Mouse (Mus musculus): ENCODE results near the gene Lcn3. TPM values are rescaled to one million over a fixed set of nuclear protein-coding genes. Genes with fewer than 3 reads are reported as not detected.
"Not testable (repeated sequence)": the region's sequence is repeated elsewhere in the genome, so short reads cannot be mapped to it uniquely, and the experiment has no call there.

Gene Lcn3
- not detected in 2 replicates for polyA plus RNA-seq (2012; rRNA removed)

DNA sequence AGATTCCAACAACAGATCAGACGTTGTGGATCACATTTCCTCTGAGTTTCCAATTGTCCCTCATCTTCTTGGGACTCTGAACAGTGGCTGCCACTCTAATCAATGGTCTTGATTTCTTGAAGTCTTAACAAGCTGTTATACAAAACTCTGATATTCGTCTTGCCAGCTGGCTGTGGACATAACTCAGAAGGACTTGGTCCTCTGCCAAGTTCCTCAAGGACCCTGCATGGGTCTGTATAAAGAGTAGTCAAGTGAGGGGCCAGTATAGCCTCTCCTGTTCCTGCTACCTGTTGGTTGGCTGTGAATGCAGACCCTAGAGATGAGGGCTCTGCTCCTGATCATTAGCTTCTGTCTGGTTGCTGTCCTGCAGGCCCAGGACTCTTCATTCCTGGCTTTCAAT, at the start of gene Lcn3:
Gene Lcn3, plus strand, starts transcription at position 301 of the 400 bp plus-strand sequence.
- H3K4me1 ChIP-seq (ENCODE audit: control insufficient read depth, insufficient read depth, low read length): no peaks in the 10 kb centered on the region
- H3K27ac ChIP-seq (ENCODE audit: insufficient read depth, low read length): no peak within 1 kb of the TSS
- H3K4me3 ChIP-seq (ENCODE audit: insufficient read depth, low read length): no peak within 1 kb of the TSS
- TF ChIP-seq CTCF (IDR thresholded peaks at IDR 0.05; ENCODE audit: extremely low read depth, insufficient read depth, low read length) (no peak), POLR2A (IDR thresholded peaks at IDR 0.05; ENCODE audit: extremely low read depth, insufficient read depth, low read length) (no peak)

DNA sequence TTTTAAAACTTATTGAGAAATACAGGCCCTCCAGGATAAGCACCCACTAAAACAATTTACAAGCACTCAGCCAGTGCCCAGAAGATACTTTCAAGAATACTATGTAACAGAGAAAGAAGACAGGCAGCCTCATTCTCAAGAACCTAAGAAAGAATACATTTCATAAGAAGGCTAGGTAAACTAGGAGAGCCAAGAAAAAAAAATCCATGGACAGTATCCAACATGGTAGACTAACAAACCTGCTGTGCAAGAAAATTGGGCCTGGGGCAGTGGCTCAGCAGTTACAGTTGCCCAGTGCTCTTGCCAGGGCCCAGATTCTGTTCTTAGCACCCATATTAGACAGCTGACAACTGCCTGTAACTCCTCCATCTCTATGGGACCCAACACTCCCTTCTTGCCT, 48.1 kb upstream of the Lcn3 start:
- no peak overlapping the region for H3K27ac ChIP-seq (ENCODE audit: insufficient read depth, low read length)
- H3K4me1 ChIP-seq (ENCODE audit: control insufficient read depth, insufficient read depth, low read length): no peaks in the 10 kb centered on the region
- no peak overlapping the region for H3K4me3 ChIP-seq (ENCODE audit: insufficient read depth, low read length)
- no peak for TF ChIP-seq CTCF (IDR thresholded peaks at IDR 0.05; ENCODE audit: extremely low read depth, insufficient read depth, low read length)
- TF ChIP-seq POLR2A (IDR thresholded peaks at IDR 0.05; ENCODE audit: extremely low read depth, insufficient read depth, low read length): no peak

DNA sequence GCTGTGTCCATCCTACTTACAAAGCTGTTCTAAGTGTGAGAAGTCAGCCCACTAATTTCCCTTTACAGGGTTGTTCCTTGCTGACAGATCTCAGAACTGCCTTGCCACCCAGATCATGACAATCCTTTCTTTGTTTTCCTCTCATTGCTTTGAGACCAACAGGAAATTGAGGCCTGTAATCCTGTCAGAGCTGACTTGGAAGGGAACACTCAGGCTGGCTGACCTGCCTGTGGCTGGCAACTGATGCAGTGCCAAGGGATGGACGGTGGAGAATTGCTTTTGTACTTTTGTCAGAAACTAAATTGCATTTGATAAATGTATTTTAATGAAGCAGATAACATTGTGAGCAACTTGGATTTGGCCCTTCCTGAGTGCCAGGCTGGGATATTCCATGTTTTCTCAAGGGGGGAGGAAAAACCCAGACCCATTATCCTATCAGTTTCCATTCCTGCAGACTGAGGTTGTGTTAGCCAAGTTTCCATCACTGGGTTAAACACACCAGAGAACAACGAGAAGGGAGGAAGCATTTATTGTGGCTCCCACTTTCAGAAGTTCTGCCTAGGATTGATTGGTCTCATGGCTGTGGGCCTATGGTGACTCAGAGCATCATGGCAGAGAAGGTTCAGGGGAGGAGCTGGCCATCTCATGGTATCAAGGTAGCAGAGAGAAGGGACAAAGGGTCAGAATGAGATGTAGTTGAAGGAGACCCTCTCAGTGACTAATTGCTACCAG, 32.0 kb upstream of the Lcn3 start:
- H3K4me1 ChIP-seq (ENCODE audit: control insufficient read depth, insufficient read depth, low read length): no peaks in the 10 kb centered on the region
- no peak overlapping the region for H3K4me3 ChIP-seq (ENCODE audit: insufficient read depth, low read length)
- no peak for TF ChIP-seq POLR2A (IDR thresholded peaks at IDR 0.05; ENCODE audit: extremely low read depth, insufficient read depth, low read length)
- TF ChIP-seq CTCF (IDR thresholded peaks at IDR 0.05; ENCODE audit: extremely low read depth, insufficient read depth, low read length): no peak
- no peak overlapping the region for H3K27ac ChIP-seq (ENCODE audit: insufficient read depth, low read length)

DNA sequence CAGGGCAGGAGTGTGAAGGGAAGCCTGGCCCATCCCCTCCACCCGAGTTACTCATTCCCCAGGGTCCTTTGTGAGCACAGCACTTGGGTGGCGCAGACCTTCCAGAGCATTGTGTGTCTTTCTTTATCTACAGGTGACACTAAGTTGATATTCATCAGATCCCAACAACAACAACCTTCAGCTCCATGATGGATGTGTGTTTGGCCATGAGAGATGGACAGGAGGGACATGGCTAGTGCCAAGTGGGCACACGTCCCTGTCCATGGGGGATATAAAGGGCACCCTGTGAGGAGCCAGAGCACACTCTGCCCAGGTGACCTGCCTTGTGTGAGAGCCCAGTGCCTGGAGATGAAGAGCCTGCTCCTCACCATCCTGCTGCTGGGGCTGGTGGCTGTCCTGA, 28.7 kb upstream of the Lcn3 start, which contains the start of gene Obp2b:
Gene Obp2b, plus strand, starts transcription at position 301 of the 400 bp plus-strand sequence.
- not testable (repeated sequence) for H3K4me1 ChIP-seq (ENCODE audit: control insufficient read depth, insufficient read depth, low read length); H3K4me3 ChIP-seq (ENCODE audit: insufficient read depth, low read length); H3K27ac ChIP-seq (ENCODE audit: insufficient read depth, low read length)

GRCm38 (mm10) chr2:25741671-25742070, 23.7 kb upstream of the Lcn3 start:
- TF ChIP-seq CTCF (IDR thresholded peaks at IDR 0.05; ENCODE audit: extremely low read depth, insufficient read depth, low read length) (no peak), POLR2A (IDR thresholded peaks at IDR 0.05; ENCODE audit: extremely low read depth, insufficient read depth, low read length) (no peak)

GRCm38 (mm10) chr2:25754201-25754600, 11.2 kb upstream of the Lcn3 start:
- Histone ChIP-seq H3K27ac (ENCODE audit: insufficient read depth, low read length) (no peak overlapping the region), H3K4me3 (ENCODE audit: insufficient read depth, low read length) (no peak overlapping the region), H3K4me1 (ENCODE audit: control insufficient read depth, insufficient read depth, low read length) (no peaks in the 10 kb centered on the region)
- TF ChIP-seq CTCF (IDR thresholded peaks at IDR 0.05; ENCODE audit: extremely low read depth, insufficient read depth, low read length) (no peak), POLR2A (IDR thresholded peaks at IDR 0.05; ENCODE audit: extremely low read depth, insufficient read depth, low read length) (no peak)

More at GRCm38 (mm10) chr2:25741671-25742070, 23.7 kb upstream of the Lcn3 start:
- H3K27ac ChIP-seq (ENCODE audit: insufficient read depth, low read length): no peak overlapping the region
- no peaks in the 10 kb centered on the region for H3K4me1 ChIP-seq (ENCODE audit: control insufficient read depth, insufficient read depth, low read length)
- H3K4me3 ChIP-seq (ENCODE audit: insufficient read depth, low read length): no peak overlapping the region

- Histone ChIP-seq H3K27ac (ENCODE audit: insufficient read depth, low read length) (no peak overlapping the region), H3K4me3 (ENCODE audit: insufficient read depth, low read length) (no peak overlapping the region), H3K4me1 (ENCODE audit: control insufficient read depth, insufficient read depth, low read length) (no peaks in the 10 kb centered on the region)
- TF ChIP-seq CTCF (IDR thresholded peaks at IDR 0.05; ENCODE audit: extremely low read depth, insufficient read depth, low read length): no peak
These were observed 7.2 kb upstream of the Lcn3 start for GRCm38 (mm10) chr2:25758064-25758625.

DNA sequence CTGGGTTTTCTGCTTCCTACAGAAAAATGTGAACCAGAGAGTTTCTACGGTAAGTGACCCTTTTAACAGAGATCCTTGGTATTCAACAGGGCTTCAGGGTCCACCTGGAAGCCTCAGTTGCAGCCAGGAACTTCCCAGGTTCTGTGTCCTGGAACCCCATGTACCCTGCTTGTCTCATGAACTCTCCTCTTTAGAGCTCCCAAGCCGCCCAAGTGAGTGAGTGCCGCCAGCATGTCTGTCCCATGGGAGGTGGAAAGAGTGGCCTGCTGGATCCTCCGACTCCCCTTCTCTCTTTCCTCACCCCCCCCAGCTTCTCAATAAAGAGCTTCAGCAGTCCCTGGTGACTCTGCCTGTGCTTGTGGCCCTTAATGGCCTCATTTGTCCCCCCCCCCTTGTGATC, 2.4 kb downstream of the Lcn3 start:
- Histone ChIP-seq H3K27ac (ENCODE audit: insufficient read depth, low read length) (no peak overlapping the region), H3K4me3 (ENCODE audit: insufficient read depth, low read length) (no peak overlapping the region), H3K4me1 (ENCODE audit: control insufficient read depth, insufficient read depth, low read length) (no peaks in the 10 kb centered on the region)
- TF ChIP-seq POLR2A (IDR thresholded peaks at IDR 0.05; ENCODE audit: extremely low read depth, insufficient read depth, low read length) (no peak), CTCF (IDR thresholded peaks at IDR 0.05; ENCODE audit: extremely low read depth, insufficient read depth, low read length) (no peak)

- Histone ChIP-seq H3K4me3 (ENCODE audit: insufficient read depth, low read length) (no peak overlapping the region), H3K4me1 (ENCODE audit: control insufficient read depth, insufficient read depth, low read length) (no peaks in the 10 kb centered on the region), H3K27ac (ENCODE audit: insufficient read depth, low read length) (no peak overlapping the region)
- TF ChIP-seq CTCF (IDR thresholded peaks at IDR 0.05; ENCODE audit: extremely low read depth, insufficient read depth, low read length): no peak
- TF ChIP-seq POLR2A (IDR thresholded peaks at IDR 0.05; ENCODE audit: extremely low read depth, insufficient read depth, low read length): no peak
These were observed 8.1 kb downstream of the Lcn3 start for GRCm38 (mm10) chr2:25773507-25773906.

GRCm38 (mm10) chr2:25774640-25775039, 9.3 kb downstream of the Lcn3 start:
- H3K27ac ChIP-seq (ENCODE audit: insufficient read depth, low read length): no peak overlapping the region
- no peak for TF ChIP-seq CTCF (IDR thresholded peaks at IDR 0.05; ENCODE audit: extremely low read depth, insufficient read depth, low read length)
- no peak for TF ChIP-seq POLR2A (IDR thresholded peaks at IDR 0.05; ENCODE audit: extremely low read depth, insufficient read depth, low read length)
- H3K4me1 ChIP-seq (ENCODE audit: control insufficient read depth, insufficient read depth, low read length): no peaks in the 10 kb centered on the region
- H3K4me3 ChIP-seq (ENCODE audit: insufficient read depth, low read length): no peak overlapping the region

All from cortical plate, adult 2 months (tissue).